Mouse (Mus musculus): ENCODE data around the gene Ssb. TPM values are rescaled to one million over a fixed set of nuclear protein-coding genes. Genes with fewer than 3 reads are reported as not detected.
"Not testable (repeated sequence)": the region's sequence is repeated elsewhere in the genome, so short reads cannot be mapped to it uniquely, and the experiment has no call there.

Gene Ssb
- polyA plus RNA-seq, 1 experiment from 2014 or later = 233 TPM

GRCm38 (mm10) chr2:69897618-69898575, 36.5 kb downstream of the Ssb start:
- H3K9me3 ChIP-seq (replicated peaks) = no peaks in the 10 kb centered on the region
- H3K4me1 ChIP-seq (replicated peaks) = peaks cover 15% of the 10 kb centered on the region
- peaks cover 11% of the 10 kb centered on the region for H3K36me3 ChIP-seq
- H3K4me3 ChIP-seq = peak overlapping the region; percentile 66
- peak overlapping the region; percentile 87 for H3K9ac ChIP-seq
- peak overlapping the region; percentile 92 for H3K27ac ChIP-seq (ENCODE audit: poor library complexity, severe bottlenecking)
- ATAC-seq (ENCODE audit: insufficient number of reproducible peaks, low FRiP score) = peak; percentile 72
- whole genome bisulfite sequencing = under 1% methylated on average over 53 of the region's 55 CpGs
- peak overlapping the region; percentile 94 for H3K4me2 ChIP-seq
- H3K27me3 ChIP-seq (replicated peaks) = no peaks in the 10 kb centered on the region

GRCm38 (mm10) chr2:69903541-69903940, 42.2 kb downstream of the Ssb start:
- Histone ChIP-seq H3K27me3 (replicated peaks) (no peaks in the 10 kb centered on the region), H3K4me2 (no peak overlapping the region), H3K9me3 (replicated peaks) (no peaks in the 10 kb centered on the region), H3K36me3 (peaks cover 20% of the 10 kb centered on the region), H3K4me1 (replicated peaks) (peaks cover 13% of the 10 kb centered on the region), H3K9ac (no peak overlapping the region), H3K4me3 (no peak overlapping the region), H3K27ac (ENCODE audit: poor library complexity, severe bottlenecking) (no peak overlapping the region)
- no peak for ATAC-seq (ENCODE audit: insufficient number of reproducible peaks, low FRiP score)
- 94% methylated on average over 3 of the region's 3 CpGs for WGBS

- H3K4me1 ChIP-seq (replicated peaks); H3K27me3 ChIP-seq (replicated peaks); H3K9me3 ChIP-seq (replicated peaks); H3K36me3 ChIP-seq; H3K4me3 ChIP-seq; H3K4me2 ChIP-seq; H3K27ac ChIP-seq (ENCODE audit: poor library complexity, severe bottlenecking); H3K9ac ChIP-seq; ATAC-seq (ENCODE audit: insufficient number of reproducible peaks, low FRiP score): not testable (repeated sequence)
- 87% methylated on average over 4 of the region's 4 CpGs for WGBS
These were observed 46.0 kb downstream of the Ssb start for GRCm38 (mm10) chr2:69907394-69907793.

- Histone ChIP-seq H3K27ac (ENCODE audit: poor library complexity, severe bottlenecking) (no peak overlapping the region), H3K4me2 (no peak overlapping the region), H3K36me3 (peaks cover 18% of the 10 kb centered on the region), H3K27me3 (replicated peaks) (no peaks in the 10 kb centered on the region), H3K9ac (no peak overlapping the region), H3K4me3 (no peak overlapping the region), H3K9me3 (replicated peaks) (no peaks in the 10 kb centered on the region), H3K4me1 (replicated peaks) (no peaks in the 10 kb centered on the region)
- no peak for ATAC-seq (ENCODE audit: insufficient number of reproducible peaks, low FRiP score)
- 79% methylated on average over 2 of the region's 2 CpGs for WGBS
These were observed 51.4 kb downstream of the Ssb start for GRCm38 (mm10) chr2:69912801-69913200.

GRCm38 (mm10) chr2:69917301-69917700, 55.9 kb downstream of the Ssb start:
- Histone ChIP-seq H3K4me3 (no peak overlapping the region), H3K4me2 (no peak overlapping the region), H3K36me3 (peaks cover 32% of the 10 kb centered on the region), H3K27me3 (replicated peaks) (no peaks in the 10 kb centered on the region), H3K9me3 (replicated peaks) (no peaks in the 10 kb centered on the region), H3K27ac (ENCODE audit: poor library complexity, severe bottlenecking) (no peak overlapping the region), H3K4me1 (replicated peaks) (no peaks in the 10 kb centered on the region), H3K9ac (no peak overlapping the region)
- WGBS = 79% methylated on average over 3 of the region's 3 CpGs
- ATAC-seq (ENCODE audit: insufficient number of reproducible peaks, low FRiP score) = no peak

Other genes with a start within 250 kb of the Ssb start
- 13.1 and 16.8 TPM in 2 replicates for gene Bbs5, start 214.4 kb upstream of the Ssb start, polyA plus RNA-seq (2016; fragmentation: Nextera tagmentation; extraction: Ambion mirVana)
- gene Klhl41, start 191.4 kb upstream of the Ssb start, polyA plus RNA-seq (2016; fragmentation: Nextera tagmentation; extraction: Ambion mirVana) = 16.6 and 17.3 TPM in 2 replicates
- gene Fastkd1, start 148.0 kb upstream of the Ssb start, polyA plus RNA-seq (2016; fragmentation: Nextera tagmentation; extraction: Ambion mirVana) = 22.4 and 22.8 TPM in 2 replicates
- gene Ppig, start 139.0 kb upstream of the Ssb start, polyA plus RNA-seq (2016; fragmentation: Nextera tagmentation; extraction: Ambion mirVana) = 115 and 120 TPM in 2 replicates
- 1.3 TPM in 2 replicates for gene Ccdc173, start 72.0 kb upstream of the Ssb start, polyA plus RNA-seq (2016; fragmentation: Nextera tagmentation; extraction: Ambion mirVana)
- 17.6 and 18.3 TPM in 2 replicates for gene Phospho2, start 71.9 kb upstream of the Ssb start, polyA plus RNA-seq (2016; fragmentation: Nextera tagmentation; extraction: Ambion mirVana)
- gene Klhl23, start 39.6 kb upstream of the Ssb start, polyA plus RNA-seq (2016; fragmentation: Nextera tagmentation; extraction: Ambion mirVana) = 58.9 and 64.1 TPM in 2 replicates
- 33.6 and 37.1 TPM in 2 replicates for gene Mettl5, start 24.1 kb downstream of the Ssb start, polyA plus RNA-seq (2016; fragmentation: Nextera tagmentation; extraction: Ambion mirVana)
- 18.6 and 20.3 TPM in 2 replicates for gene Ubr3, start 35.7 kb downstream of the Ssb start, polyA plus RNA-seq (2016; fragmentation: Nextera tagmentation; extraction: Ambion mirVana)
- gene Myo3b, start 177.6 kb downstream of the Ssb start, polyA plus RNA-seq (2016; fragmentation: Nextera tagmentation; extraction: Ambion mirVana) = 0.27 and 0.41 TPM in 2 replicates

All from heart, embryonic 12.5 days (tissue).